Mouse (Mus musculus): ENCODE data around the gene B230217C12Rik. TPM values are rescaled to one million over a fixed set of nuclear protein-coding genes. Genes with fewer than 3 reads are reported as not detected.

Gene B230217C12Rik
- polyA plus RNA-seq, 1 experiment from 2014 or later = 8.6 TPM

GRCm38 (mm10) chr11:97884601-97885185, 44.1 kb downstream of the B230217C12Rik start:
- Histone ChIP-seq H3K4me3 (ENCODE audit: low read length) (peak overlapping the region; percentile 56), H3K27me3 (ENCODE audit: control insufficient read depth, insufficient read depth, low read length) (no peaks in the 10 kb centered on the region), H3K9me3 (ENCODE audit: control insufficient read depth, low read length) (no peaks in the 10 kb centered on the region), H3K4me2 (replicated peaks; ENCODE audit: low read depth, low read length) (peak overlapping the region; percentile 54), H3K4me1 (ENCODE audit: control insufficient read depth, insufficient read depth, low read length) (no peaks in the 10 kb centered on the region), H3K27ac (ENCODE audit: low read depth, low read length) (peak overlapping the region; percentile 86), H3K36me3 (ENCODE audit: control insufficient read depth, insufficient read depth, low read length) (no peaks in the 10 kb centered on the region), H3K9ac (ENCODE audit: low read depth, low read length) (peak overlapping the region; percentile 58)
- ATAC-seq (ENCODE audit: low FRiP score, low TSS enrichment) = 0 out of 2 replicates have a peak, but pooled peaks have one; percentile 3
- 29% methylated on average over 7 of the region's 7 CpGs for WGBS

DNA sequence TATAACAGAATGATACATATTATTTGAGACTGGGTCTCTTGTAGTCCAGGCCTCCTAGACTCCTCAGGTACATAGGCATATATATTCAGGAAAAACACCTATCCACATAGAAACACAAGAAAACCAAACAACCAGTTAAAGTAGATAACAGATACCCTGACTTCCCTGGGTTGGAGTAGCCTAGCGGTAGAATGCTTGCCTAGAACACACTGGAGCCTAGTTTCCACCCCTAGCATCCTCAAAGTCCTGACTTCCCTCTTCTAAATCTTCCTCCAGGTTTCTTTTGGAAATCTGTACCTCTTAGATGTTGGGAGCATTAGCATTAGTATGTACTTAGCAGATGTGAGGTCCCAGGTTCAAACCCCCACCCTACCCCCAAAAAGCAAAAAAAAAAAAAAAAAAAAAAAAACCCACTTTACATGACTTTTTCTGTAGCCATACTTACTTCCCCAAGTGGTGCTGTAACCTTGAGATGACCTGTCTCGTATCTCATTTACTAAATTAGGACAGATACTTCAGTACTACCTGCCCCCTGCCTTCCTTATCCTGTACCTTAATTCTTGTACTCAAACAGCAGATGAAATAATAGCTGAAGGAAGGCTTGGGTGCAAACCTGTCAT, 44.8 kb downstream of the B230217C12Rik start:
- WGBS = 88% methylated on average over 2 of the region's 2 CpGs
- ATAC-seq (ENCODE audit: low FRiP score, low TSS enrichment) = no peak
- no peak overlapping the region for H3K27ac ChIP-seq (ENCODE audit: low read depth, low read length)
- H3K36me3 ChIP-seq (ENCODE audit: control insufficient read depth, insufficient read depth, low read length) = no peaks in the 10 kb centered on the region
- 0 out of 2 replicates have a peak overlapping the region, but pooled peaks have one; percentile 54 for H3K4me2 ChIP-seq (replicated peaks; ENCODE audit: low read depth, low read length)
- H3K4me1 ChIP-seq (ENCODE audit: control insufficient read depth, insufficient read depth, low read length) = no peaks in the 10 kb centered on the region
- no peak overlapping the region for H3K9ac ChIP-seq (ENCODE audit: low read depth, low read length)
- no peak overlapping the region for H3K4me3 ChIP-seq (ENCODE audit: low read length)
- H3K27me3 ChIP-seq (ENCODE audit: control insufficient read depth, insufficient read depth, low read length) = no peaks in the 10 kb centered on the region
- H3K9me3 ChIP-seq (ENCODE audit: control insufficient read depth, low read length) = no peaks in the 10 kb centered on the region

DNA sequence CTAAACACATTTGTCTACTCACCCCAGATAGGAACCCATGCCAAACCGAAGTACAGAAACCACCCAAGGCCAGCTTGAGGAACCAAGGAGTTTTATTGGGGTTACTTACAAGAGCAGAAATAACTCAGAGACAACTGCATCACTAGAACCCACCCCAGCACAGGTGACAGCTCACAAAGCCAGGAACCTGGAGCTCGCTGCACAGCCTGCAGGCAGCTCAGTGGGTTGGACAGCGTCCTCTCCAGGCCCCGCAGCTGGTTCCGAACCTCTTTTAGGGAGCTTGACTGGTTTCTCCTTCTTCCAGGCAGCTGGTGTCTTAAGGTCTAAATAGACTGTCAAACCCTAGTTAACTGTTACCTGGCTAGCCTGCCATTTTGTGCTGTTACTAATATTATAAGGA, 51.2 kb downstream of the B230217C12Rik start:
- H3K4me2 ChIP-seq (replicated peaks; ENCODE audit: low read depth, low read length) = no peak overlapping the region
- no peaks in the 10 kb centered on the region for H3K4me1 ChIP-seq (ENCODE audit: control insufficient read depth, insufficient read depth, low read length)
- H3K27me3 ChIP-seq (ENCODE audit: control insufficient read depth, insufficient read depth, low read length) = no peaks in the 10 kb centered on the region
- H3K9ac ChIP-seq (ENCODE audit: low read depth, low read length) = no peak overlapping the region
- no peak overlapping the region for H3K27ac ChIP-seq (ENCODE audit: low read depth, low read length)
- no peaks in the 10 kb centered on the region for H3K36me3 ChIP-seq (ENCODE audit: control insufficient read depth, insufficient read depth, low read length)
- H3K9me3 ChIP-seq (ENCODE audit: control insufficient read depth, low read length) = peaks cover 4% of the 10 kb centered on the region; the same call in 1 of the 2 replicates
- WGBS = 74% methylated on average over 5 of the region's 5 CpGs
- no peak overlapping the region for H3K4me3 ChIP-seq (ENCODE audit: low read length)
- no peak for ATAC-seq (ENCODE audit: low FRiP score, low TSS enrichment)

Other genes with a start within 250 kb of the B230217C12Rik start
- gene Epop, start 211.1 kb upstream of the B230217C12Rik start, polyA plus RNA-seq (2014; fragmentation: Nextera tagmentation; extraction: Ambion mirVana) = 6.3 and 6.9 TPM in 2 replicates
- gene Mllt6, start 177.4 kb upstream of the B230217C12Rik start, polyA plus RNA-seq (2014; fragmentation: Nextera tagmentation; extraction: Ambion mirVana) = 5.7 and 10.0 TPM in 2 replicates
- 30.5 and 34.2 TPM in 2 replicates for gene Cisd3, start 155.0 kb upstream of the B230217C12Rik start, polyA plus RNA-seq (2014; fragmentation: Nextera tagmentation; extraction: Ambion mirVana)
- 19.3 and 23.1 TPM in 2 replicates for gene Pcgf2, start 140.3 kb upstream of the B230217C12Rik start, polyA plus RNA-seq (2014; fragmentation: Nextera tagmentation; extraction: Ambion mirVana)
- gene Psmb3, start 137.4 kb upstream of the B230217C12Rik start, polyA plus RNA-seq (2014; fragmentation: Nextera tagmentation; extraction: Ambion mirVana) = 525 and 539 TPM in 2 replicates
- gene Pip4k2b, start 96.1 kb upstream of the B230217C12Rik start, polyA plus RNA-seq (2014; fragmentation: Nextera tagmentation; extraction: Ambion mirVana) = 1.9 and 2.6 TPM in 2 replicates
- 12.6 and 13.7 TPM in 2 replicates for gene Cwc25, start 74.2 kb upstream of the B230217C12Rik start, polyA plus RNA-seq (2014; fragmentation: Nextera tagmentation; extraction: Ambion mirVana)
- 0.56 TPM in 1 of 2 replicates, not detected in the other for gene 1700001P01Rik, start 64.9 kb upstream of the B230217C12Rik start, polyA plus RNA-seq (2014; fragmentation: Nextera tagmentation; extraction: Ambion mirVana)
- gene Rpl23, start 58.3 kb upstream of the B230217C12Rik start, polyA plus RNA-seq (2014; fragmentation: Nextera tagmentation; extraction: Ambion mirVana) = 695 and 947 TPM in 2 replicates
- 46.9 and 57.2 TPM in 2 replicates for gene Lasp1, start 41.8 kb upstream of the B230217C12Rik start, polyA plus RNA-seq (2014; fragmentation: Nextera tagmentation; extraction: Ambion mirVana)
- gene Fbxo47, start 43.4 kb downstream of the B230217C12Rik start, polyA plus RNA-seq (2014; fragmentation: Nextera tagmentation; extraction: Ambion mirVana) = 0.33 and 0.47 TPM in 2 replicates
- 0.69 and 1.7 TPM in 2 replicates for gene Plxdc1, start 145.7 kb downstream of the B230217C12Rik start, polyA plus RNA-seq (2014; fragmentation: Nextera tagmentation; extraction: Ambion mirVana)
- 9.3 and 16.2 TPM in 2 replicates for gene Arl5c, start 155.4 kb downstream of the B230217C12Rik start, polyA plus RNA-seq (2014; fragmentation: Nextera tagmentation; extraction: Ambion mirVana)
- 11.7 and 12.3 TPM in 2 replicates for gene Cacnb1, start 182.3 kb downstream of the B230217C12Rik start, polyA plus RNA-seq (2014; fragmentation: Nextera tagmentation; extraction: Ambion mirVana)
- 1,236 and 1,648 TPM in 2 replicates for gene Rpl19, start 185.9 kb downstream of the B230217C12Rik start, polyA plus RNA-seq (2014; fragmentation: Nextera tagmentation; extraction: Ambion mirVana)
- gene Stac2, start 212.7 kb downstream of the B230217C12Rik start, polyA plus RNA-seq (2014; fragmentation: Nextera tagmentation; extraction: Ambion mirVana) = 3.8 and 4.1 TPM in 2 replicates